Mouse (Mus musculus) cortical plate, adult 2 months (tissue): ENCODE measurements around the gene Cep95. TPM values are rescaled to one million over a fixed set of nuclear protein-coding genes. Genes with fewer than 3 reads are reported as not detected.

Source experiments
- H3K27ac ChIP-seq: fragments of 200-500 bp; 2 replicates; pipeline ENCODE4 v1.5.1; 2012; ENCODE audit warnings: low read length, control low read depth, inconsistent platforms; ENCODE audit not compliant: insufficient read depth
- H3K4me1 ChIP-seq: fragments of 200-500 bp; 2 replicates; pipeline ENCODE4 v1.6.1; 2011; ENCODE audit warnings: low read length; ENCODE audit not compliant: control insufficient read depth, insufficient read depth
- H3K4me3 ChIP-seq: fragments of 200-500 bp; 2 replicates; pipeline ENCODE4 v1.5.1; 2011; ENCODE audit warnings: mild to moderate bottlenecking, low read length, control low read depth; ENCODE audit not compliant: insufficient read depth
- CTCF ChIP-seq: fragments of 200-500 bp; IDR thresholded peaks from 2 replicates; pipeline ENCODE4 v1.5.1; 2011; ENCODE audit warnings: mild to moderate bottlenecking, control low read depth, low read length; ENCODE audit not compliant: insufficient read depth; ENCODE audit errors: extremely low read depth
- POLR2A ChIP-seq: fragments of 200-500 bp; IDR thresholded peaks from 2 replicates; pipeline ENCODE4 v1.6.1; 2011; ENCODE audit warnings: mild to moderate bottlenecking, low read length, control low read depth; ENCODE audit not compliant: insufficient read depth; ENCODE audit errors: extremely low read depth
- polyA plus RNA-seq: library from polyadenylated mRNA; depleted of rRNA; stranded (reverse); fragments of >200 nt; gene quantifications from 2 replicates; pipeline ENCODE4 v1.2.3, GENCODE M21; 2012

Cep95 gene
- polyA plus RNA-seq, 1 experiment = 15.5 TPM

- Histone ChIP-seq H3K4me3 (no peak overlapping the region), H3K27ac (no peak overlapping the region), H3K4me1 (peaks cover 7% of the 10 kb centered on the region)
- TF ChIP-seq POLR2A = no peak
- no peak for TF ChIP-seq CTCF
Observed at GRCm38 (mm10) chr11:106812410-106813136, 23.5 kb downstream of the Cep95 start.

GRCm38 (mm10) chr11:106814601-106815320, 25.7 kb downstream of the Cep95 start:
- no peak for TF ChIP-seq CTCF
- TF ChIP-seq POLR2A = no peak
- no peak overlapping the region for H3K4me3 ChIP-seq
- H3K27ac ChIP-seq = peak overlapping the region; percentile 14; the same call in 1 of the 2 replicates
- H3K4me1 ChIP-seq = peaks cover 14% of the 10 kb centered on the region

GRCm38 (mm10) chr11:106815331-106815730, 26.3 kb downstream of the Cep95 start:
- H3K4me1 ChIP-seq = peaks cover 14% of the 10 kb centered on the region
- peak overlapping the region; percentile 33; the same call in 1 of the 2 replicates for H3K27ac ChIP-seq
- no peak overlapping the region for H3K4me3 ChIP-seq
- TF ChIP-seq CTCF (no peak), POLR2A (no peak)

GRCm38 (mm10) chr11:106815761-106816160, 26.7 kb downstream of the Cep95 start:
- H3K27ac ChIP-seq = peak overlapping the region; percentile 33; the same call in 1 of the 2 replicates
- TF ChIP-seq CTCF (no peak), POLR2A (no peak)
- peaks cover 14% of the 10 kb centered on the region for H3K4me1 ChIP-seq
- H3K4me3 ChIP-seq = no peak overlapping the region

GRCm38 (mm10) chr11:106816316-106816715, 27.3 kb downstream of the Cep95 start:
- Histone ChIP-seq H3K4me3 (no peak overlapping the region), H3K4me1 (peaks cover 18% of the 10 kb centered on the region), H3K27ac (no peak overlapping the region)
- TF ChIP-seq POLR2A = no peak
- TF ChIP-seq CTCF = no peak

GRCm38 (mm10) chr11:106817156-106817555, 28.1 kb downstream of the Cep95 start:
- TF ChIP-seq CTCF (no peak), POLR2A (no peak)
- H3K27ac ChIP-seq = no peak overlapping the region; the same call in 1 of the 2 replicates
- H3K4me1 ChIP-seq = peaks cover 19% of the 10 kb centered on the region
- H3K4me3 ChIP-seq = no peak overlapping the region

GRCm38 (mm10) chr11:106817808-106818207, 28.8 kb downstream of the Cep95 start:
- H3K4me3 ChIP-seq = no peak overlapping the region
- H3K4me1 ChIP-seq = peaks cover 21% of the 10 kb centered on the region
- no peak for TF ChIP-seq POLR2A
- TF ChIP-seq CTCF = no peak
- H3K27ac ChIP-seq = peak overlapping the region; percentile 78; the same call in 1 of the 2 replicates

- TF ChIP-seq CTCF (no peak), POLR2A (no peak)
- peak overlapping the region; percentile 78 for H3K27ac ChIP-seq
- peaks cover 21% of the 10 kb centered on the region for H3K4me1 ChIP-seq
- H3K4me3 ChIP-seq = no peak overlapping the region
Observed at GRCm38 (mm10) chr11:106818341-106818740, 29.3 kb downstream of the Cep95 start.

GRCm38 (mm10) chr11:106819595-106819994, 30.5 kb downstream of the Cep95 start:
- Histone ChIP-seq H3K4me3 (no peak overlapping the region), H3K27ac (no peak overlapping the region; the same call in 1 of the 2 replicates), H3K4me1 (peaks cover 24% of the 10 kb centered on the region)
- no peak for TF ChIP-seq CTCF
- TF ChIP-seq POLR2A = no peak
